Mouse (Mus musculus) spleen, adult 18-20 months (tissue): ENCODE measurements around the gene Tmc4.

Source experiments
- DNase-seq, 2 experiments: peaks; one replicate each; pipeline ENCODE4 v3.0.0; 2022; ENCODE audit warnings: mixed read lengths in 2 of 2

The Tmc4 gene

DNA sequence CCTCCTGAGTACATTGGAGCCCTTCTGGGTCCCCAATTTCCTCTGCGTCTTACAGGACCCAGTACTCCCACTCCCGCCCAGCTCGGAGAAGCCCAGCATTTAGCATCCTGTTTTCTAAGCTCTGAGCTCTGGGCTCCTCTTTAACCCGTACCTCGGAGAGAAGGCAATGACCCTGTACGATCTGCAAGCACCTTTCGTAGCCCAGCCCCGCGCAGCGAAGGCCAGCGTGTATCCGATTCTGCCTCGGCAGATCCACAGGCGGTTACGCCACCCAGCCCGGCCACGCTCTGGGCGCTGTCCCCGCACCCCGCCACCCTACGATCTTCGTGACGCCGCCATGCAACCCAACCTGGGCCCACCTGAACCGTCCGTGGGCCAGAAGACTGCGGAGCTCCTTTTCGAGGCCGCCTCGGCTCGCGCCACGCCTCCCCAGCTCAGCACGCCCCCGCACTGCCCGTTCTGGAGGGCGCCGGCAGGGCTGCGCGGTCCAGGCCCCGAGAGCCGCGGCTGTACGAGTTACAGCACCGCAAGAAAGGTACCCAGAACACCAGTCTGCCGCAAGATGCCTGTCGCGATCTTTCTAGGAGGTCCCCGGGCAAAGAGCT, 15.1 kb upstream of the Tmc4 start, which contains the start of gene Tsen34:
TSS of gene Tsen34 (plus strand) at position 482 of the 605 bp plus-strand sequence.
- no peak for DNase-seq

- DNase-seq = no peak
Measured at GRCm38 (mm10) chr7:3691919-3692318, 14.6 kb upstream of the Tmc4 start.

GRCm38 (mm10) chr7:3685400-3686187, 8.2 kb upstream of the Tmc4 start:
- DNase-seq = no peak

GRCm38 (mm10) chr7:3684698-3685097, 7.3 kb upstream of the Tmc4 start:
- no peak for DNase-seq

GRCm38 (mm10) chr7:3683908-3684550, 6.7 kb upstream of the Tmc4 start:
- no peak for DNase-seq

DNA sequence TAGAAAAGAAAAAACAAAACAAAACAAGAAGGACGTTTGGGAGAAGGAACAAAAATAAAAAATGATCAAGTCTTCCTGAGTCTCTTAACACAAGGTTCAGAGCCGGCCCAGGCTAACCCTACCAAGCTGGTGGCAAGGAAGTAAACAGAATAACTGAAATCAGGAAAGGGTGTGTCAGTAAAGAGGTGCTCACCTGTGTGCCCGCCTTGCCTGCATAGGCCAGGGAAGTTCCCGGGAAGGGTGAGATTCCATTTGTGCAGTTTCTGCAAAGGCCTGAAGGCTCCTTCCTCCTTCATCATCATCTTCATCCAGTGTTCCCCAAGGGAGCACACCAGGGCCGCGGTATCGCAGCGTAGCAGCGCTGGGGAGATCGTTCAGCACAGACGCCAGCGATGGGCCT, 982 bp downstream of the Tmc4 start:
- no peak for DNase-seq

DNA sequence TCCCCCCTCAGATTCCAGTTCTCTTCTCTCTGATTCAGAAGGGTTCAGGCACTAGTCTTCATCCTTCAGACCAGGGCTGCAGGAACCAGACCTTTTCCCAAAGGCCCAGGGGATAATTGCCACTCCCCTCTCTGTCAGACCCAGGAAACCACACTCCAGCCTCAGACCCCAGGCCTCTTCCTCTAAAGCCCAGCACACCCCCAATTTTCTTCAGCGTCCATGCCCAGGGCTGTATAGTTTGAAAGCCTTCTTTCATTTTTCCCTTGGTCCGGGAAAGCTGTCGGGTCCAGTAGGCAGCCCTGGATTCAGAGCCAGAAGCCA, 2.2 kb downstream of the Tmc4 start:
- no peak for DNase-seq

GRCm38 (mm10) chr7:3674507-3675227, 2.7 kb downstream of the Tmc4 start:
- peak; percentile 64 to 82 for DNase-seq

DNA sequence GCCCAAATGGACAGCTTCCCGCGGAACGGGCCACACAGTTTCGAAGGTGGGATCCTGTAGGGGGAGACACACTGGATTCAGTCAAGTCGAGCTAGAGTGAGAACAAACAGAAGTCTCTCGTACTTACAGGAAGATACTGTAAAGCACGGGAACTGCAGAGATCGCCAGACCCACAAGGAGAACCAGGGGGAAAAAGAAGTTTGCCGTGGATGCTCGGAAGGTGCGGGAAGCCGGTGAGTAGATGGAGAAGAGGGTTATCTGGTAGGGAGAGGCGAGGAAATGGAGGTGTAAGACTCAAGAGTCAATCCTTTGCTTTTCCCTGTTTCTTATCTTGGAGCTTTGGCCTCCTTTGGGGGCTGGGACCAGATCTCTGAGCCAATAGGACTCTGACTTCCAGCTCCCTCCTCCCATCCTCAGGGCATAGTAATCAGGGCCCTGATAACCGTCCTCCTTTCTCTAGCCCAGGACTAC, 10.4 kb downstream of the Tmc4 start:
- DNase-seq = no peak

DNA sequence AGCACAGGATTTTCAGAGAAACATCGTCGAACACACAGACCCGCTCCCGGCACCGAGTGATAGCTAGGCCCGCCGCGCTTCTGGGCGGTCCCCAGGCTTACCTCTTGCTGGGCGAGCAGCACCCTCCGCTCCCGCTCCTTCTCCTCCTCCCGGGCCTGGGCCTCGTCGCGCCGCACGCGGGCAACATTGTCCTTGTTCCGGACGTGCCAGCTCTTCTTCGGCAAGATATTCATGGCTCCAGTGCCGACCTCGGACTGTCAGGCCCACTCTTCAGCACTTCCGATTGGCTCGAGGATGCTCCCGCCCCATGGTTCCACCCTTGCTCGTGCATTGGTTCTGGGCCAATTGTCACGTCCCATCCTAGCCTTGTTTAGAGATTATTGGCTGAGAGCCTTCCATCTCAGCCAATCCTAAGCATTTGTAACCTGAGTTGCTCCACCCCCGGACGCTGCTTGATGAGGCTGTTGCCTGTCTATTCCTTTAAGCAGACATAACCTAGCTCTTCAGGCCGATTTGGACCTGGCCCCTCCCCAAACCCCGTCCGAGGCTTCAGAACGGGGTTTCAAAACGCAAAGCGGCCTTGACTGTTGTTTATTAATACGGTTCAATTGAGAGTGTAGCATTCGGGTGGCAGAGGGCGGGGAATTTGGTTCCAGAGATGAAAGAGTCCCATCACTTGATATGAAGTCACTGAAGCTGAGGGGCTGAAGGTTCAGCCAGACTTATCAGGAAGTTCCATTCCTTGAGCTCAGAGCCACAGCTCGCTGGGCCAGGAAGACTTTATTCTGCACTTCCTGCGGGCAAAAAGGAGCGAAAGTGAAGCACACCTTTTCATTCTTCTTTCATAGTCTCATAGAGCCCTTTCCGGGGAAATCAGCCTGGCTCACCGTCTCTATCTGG, 11.9 kb downstream of the Tmc4 start, which contains the start of gene Leng1:
TSS of gene Leng1 (minus strand) at position 626 of the 900 bp plus-strand sequence.
- DNase-seq = peak; percentile 84 to 86

DNA sequence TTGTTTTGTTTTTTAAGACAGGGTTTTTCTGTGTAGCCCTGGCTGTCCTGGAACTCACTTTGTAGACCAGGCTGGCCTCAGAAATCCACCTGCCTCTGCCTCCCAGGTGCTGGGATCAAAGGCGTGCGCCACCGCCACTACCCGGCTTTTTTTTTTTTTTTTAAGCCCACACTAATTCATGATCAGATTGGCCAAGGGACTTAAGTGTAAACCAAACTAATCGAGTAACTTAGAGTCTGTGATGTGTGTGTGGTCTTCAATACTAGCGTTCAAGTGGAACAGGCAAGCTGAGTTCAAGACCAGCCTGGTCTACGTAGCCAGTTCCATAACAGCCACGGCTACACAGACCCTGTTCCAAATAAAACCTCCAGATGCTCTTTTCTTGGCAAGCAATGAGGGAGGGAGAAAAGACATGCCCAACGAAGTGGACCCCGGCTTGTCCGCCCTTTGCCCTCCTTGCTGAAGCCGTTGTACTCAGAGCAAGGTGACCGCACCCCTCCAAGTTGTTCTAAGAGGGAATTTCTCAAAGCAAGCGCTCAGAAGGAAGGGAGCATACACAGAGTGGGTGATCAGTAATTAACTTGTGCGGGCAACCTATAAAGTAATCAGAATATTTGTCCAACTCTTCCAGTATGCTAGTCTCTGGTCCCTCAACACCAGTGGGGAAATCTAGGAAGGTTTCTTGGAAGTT, 12.7 kb downstream of the Tmc4 start:
- no peak for DNase-seq

DNA sequence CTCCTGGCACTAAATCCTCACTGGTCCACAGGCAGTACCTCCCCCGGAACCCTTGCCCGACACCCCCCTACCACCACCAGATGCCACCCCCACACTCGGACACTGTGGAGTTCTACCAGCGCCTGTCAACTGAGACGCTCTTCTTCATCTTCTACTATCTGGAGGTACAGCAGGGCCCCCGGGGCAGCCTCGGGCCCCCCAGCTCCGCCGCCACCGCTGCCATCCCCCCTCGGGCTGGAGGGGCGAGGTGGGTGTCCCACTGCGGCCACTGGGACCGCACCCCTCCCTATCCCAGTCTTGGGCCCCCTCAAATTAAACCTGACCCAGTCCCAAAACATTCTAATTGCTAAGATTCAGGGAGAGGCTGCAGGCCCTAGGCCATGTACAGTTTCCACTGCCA, 18.8 kb downstream of the Tmc4 start:
- no peak for DNase-seq

- DNase-seq = no peak
Measured at GRCm38 (mm10) chr7:3656966-3657365, 20.4 kb downstream of the Tmc4 start.

DNA sequence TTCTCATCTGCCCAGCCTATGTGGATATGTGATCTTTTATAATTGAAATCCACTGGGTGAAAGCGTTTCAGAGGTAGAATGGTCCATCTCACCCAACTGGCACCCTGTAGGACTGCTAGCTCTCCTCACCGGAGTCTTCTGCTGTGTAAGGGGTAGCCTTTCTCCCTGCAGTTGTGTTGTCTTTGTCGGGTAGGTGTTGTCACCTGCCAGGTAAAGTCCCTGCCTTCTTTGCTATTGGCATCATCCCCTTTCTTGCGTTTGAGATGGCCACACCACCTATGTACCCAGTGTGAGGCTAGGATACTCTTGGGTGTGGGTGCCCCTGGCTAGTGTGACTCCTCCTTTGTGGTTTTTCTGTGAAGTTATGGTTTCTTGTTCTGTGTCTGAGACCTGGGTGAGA, 30.7 kb downstream of the Tmc4 start:
- no peak for DNase-seq

DNA sequence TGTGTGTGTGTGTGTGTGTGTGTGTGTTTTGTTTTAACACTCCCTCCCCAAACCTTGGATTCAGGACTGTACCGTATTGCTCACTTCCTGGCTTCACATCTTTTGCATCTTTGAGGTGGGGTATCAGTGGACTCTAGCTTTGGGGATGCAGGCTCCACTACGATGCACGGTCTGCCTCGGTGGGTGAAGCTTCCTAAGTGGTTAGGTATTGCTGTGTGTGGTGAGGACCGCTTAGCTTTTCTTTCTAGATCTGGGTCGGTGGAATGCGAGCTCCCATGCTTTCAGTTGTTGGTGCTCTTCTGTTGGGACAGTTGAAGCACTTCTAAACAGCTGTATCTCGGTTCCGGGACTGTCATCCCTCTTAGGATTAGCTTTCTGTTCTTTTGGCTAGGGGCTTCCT, 31.2 kb downstream of the Tmc4 start:
- DNase-seq = no peak

GRCm38 (mm10) chr7:3645488-3646025, 31.8 kb downstream of the Tmc4 start:
- no peak for DNase-seq

DNA sequence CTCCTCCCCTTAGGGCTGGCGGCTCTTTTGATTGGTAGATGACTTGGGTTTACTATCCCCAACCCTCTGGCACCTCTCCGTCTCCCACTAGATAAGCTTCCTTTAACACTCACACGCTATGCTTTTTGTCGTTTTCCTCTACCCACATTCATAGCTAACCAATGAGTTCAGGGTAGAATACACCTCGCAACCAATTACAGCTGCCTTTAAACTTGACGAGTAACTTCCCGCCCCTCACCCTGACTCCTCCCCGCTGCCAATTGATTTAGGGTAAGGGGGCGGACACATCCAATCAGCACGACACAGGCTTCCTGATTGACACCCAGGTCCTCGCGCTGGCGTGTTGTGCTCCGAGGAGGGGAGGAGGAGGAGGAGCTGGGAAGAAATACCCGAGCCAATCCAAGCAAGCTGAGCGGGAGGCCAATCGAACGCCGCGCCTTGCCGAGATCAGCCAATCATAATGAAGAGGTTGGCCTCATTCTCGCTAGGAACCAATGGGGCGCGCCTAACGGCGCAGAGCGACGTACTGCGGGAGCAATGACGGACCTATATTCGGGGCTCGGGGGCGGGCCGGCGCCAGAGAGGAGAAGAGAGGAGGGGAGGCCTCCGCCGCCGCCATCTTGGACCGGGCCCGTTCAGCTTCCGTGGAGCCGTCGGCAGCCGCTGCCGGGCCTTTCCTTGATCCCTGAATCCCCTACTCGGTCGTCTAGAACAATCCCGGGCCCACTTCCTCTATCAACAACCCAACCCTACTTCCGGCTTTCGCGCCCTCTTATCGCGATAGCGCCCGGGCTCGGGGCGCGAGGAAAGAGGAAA, 32.5 kb downstream of the Tmc4 start, which contains the start of gene Cnot3:
TSS of gene Cnot3 (plus strand) at position 597 of the 816 bp plus-strand sequence.
- DNase-seq = peak; percentile 91 to 97

GRCm38 (mm10) chr7:3644348-3644671, 33.0 kb downstream of the Tmc4 start:
- DNase-seq = peak; percentile 86 to 90

GRCm38 (mm10) chr7:3643843-3644242, 33.5 kb downstream of the Tmc4 start:
- no peak for DNase-seq

- DNase-seq = no peak
Measured at GRCm38 (mm10) chr7:3643412-3643811, 33.9 kb downstream of the Tmc4 start.
